Mouse (Mus musculus) cortical plate, adult 2 months (tissue): ENCODE measurements around the gene Usp50.

Experiments used
- CTCF ChIP-seq: fragments of 200-500 bp; IDR thresholded peaks from 2 replicates; pipeline ENCODE4 v1.5.1; 2011; ENCODE audit warnings: mild to moderate bottlenecking, control low read depth, low read length; ENCODE audit not compliant: insufficient read depth; ENCODE audit errors: extremely low read depth
- POLR2A ChIP-seq: fragments of 200-500 bp; IDR thresholded peaks from 2 replicates; pipeline ENCODE4 v1.6.1; 2011; ENCODE audit warnings: mild to moderate bottlenecking, low read length, control low read depth; ENCODE audit not compliant: insufficient read depth; ENCODE audit errors: extremely low read depth

GRCm38 (mm10) chr2:126682333-126682732, 100.9 kb downstream of the Usp50 start:
- TF ChIP-seq CTCF (no peak), POLR2A (no peak)
